Mouse (Mus musculus) forebrain, embryonic 16.5 days (tissue): ENCODE data around the gene Gfi1. TPM values are rescaled to one million over a fixed set of nuclear protein-coding genes. Genes with fewer than 3 reads are reported as not detected.

ENCODE experiments used
- ATAC-seq: fragments of 200-750 bp; cut with Nextera tagmentation; 2 replicates; pipeline ENCODE4 v1.8.0; 2017; ENCODE audit warnings: mild to moderate bottlenecking, moderate library complexity
- H3K27ac ChIP-seq: fragments of 300-500 bp; sonication (generic); 2 replicates; pipeline ENCODE4 v1.5.1; 2014; ENCODE audit warnings: low read length, control low read depth
- H3K27me3 ChIP-seq: fragments of 300-500 bp; sonication (generic); replicated peaks from 2 replicates; pipeline ENCODE4 v1.6.1; 2014; ENCODE audit warnings: low read length; ENCODE audit not compliant: control insufficient read depth, insufficient read depth
- H3K36me3 ChIP-seq: fragments of 300-500 bp; sonication (generic); 2 replicates; pipeline ENCODE4 v1.6.1; 2014; ENCODE audit not compliant: control insufficient read depth, insufficient read depth
- H3K4me1 ChIP-seq: fragments of 300-500 bp; sonication (generic); replicated peaks from 2 replicates; pipeline ENCODE4 v1.6.1; 2014; ENCODE audit warnings: low read length; ENCODE audit not compliant: control insufficient read depth, insufficient read depth
- H3K4me2 ChIP-seq: fragments of 300-500 bp; sonication (generic); 2 replicates; pipeline ENCODE4 v1.6.1; 2014; ENCODE audit warnings: mild to moderate bottlenecking, low read length, control low read depth
- H3K4me3 ChIP-seq: fragments of 300-500 bp; sonication (generic); replicated peaks from 2 replicates; pipeline ENCODE4 v1.5.1; 2014; ENCODE audit warnings: mild to moderate bottlenecking, low read length, control low read depth
- H3K9ac ChIP-seq: fragments of 300-500 bp; sonication (generic); replicated peaks from 2 replicates; pipeline ENCODE4 v1.6.1; 2014; ENCODE audit warnings: low read depth, low read length, control low read depth
- H3K9me3 ChIP-seq: fragments of 300-500 bp; sonication (generic); 2 replicates; pipeline ENCODE4 v1.6.1; 2016; ENCODE audit warnings: low read length; ENCODE audit not compliant: control insufficient read depth
- WGBS: fragments of 180-500 bp; shearing (Covaris S2); extraction: QIAGEN DNeasy Blood & Tissue Kit; methylation state at CpG from one replicate; pipeline ENCODE4 v1.1.7; 2014; 5-methylcytosine and 5-hydroxymethylcytosine counted together
- polyA plus RNA-seq: library from polyadenylated mRNA; unstranded; fragments of >200 nt; fragmentation: Nextera tagmentation; extraction: Ambion mirVana; gene quantifications from 2 replicates; pipeline ENCODE4 v1.2.1, GENCODE M21; 2015

Gfi1 gene
- polyA plus RNA-seq, 1 experiment from 2014 or later, result not detected

DNA sequence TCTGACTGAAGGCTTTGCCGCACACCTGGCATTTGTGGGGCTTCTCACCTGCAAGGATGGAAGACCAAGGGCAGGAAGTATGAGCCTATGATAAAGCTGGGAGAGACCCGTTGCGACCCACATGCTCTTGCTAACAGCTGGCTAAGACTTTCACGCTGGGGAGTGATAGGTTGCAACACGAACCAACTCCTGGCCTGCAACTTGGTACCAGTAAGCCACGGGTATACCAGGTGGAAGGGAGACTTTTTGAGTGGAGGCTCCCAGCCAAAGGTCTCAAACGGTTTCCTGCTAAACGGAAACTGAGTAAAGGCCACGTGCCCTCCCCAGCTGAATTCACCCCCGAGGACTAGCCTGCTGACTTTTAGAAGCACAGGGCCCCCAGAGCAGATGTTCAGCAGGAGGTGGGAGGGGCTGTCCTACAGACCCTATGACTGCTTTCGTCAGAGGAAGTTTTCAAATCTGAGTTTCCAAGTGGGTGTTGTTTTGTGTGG lies 7.9 kb downstream of the Gfi1 start:
- WGBS, result 9% methylated on average over 11 of the region's 11 CpGs
- Histone ChIP-seq H3K9ac (no peak overlapping the region), H3K27me3 (peaks cover 49% of the 10 kb centered on the region)

DNA sequence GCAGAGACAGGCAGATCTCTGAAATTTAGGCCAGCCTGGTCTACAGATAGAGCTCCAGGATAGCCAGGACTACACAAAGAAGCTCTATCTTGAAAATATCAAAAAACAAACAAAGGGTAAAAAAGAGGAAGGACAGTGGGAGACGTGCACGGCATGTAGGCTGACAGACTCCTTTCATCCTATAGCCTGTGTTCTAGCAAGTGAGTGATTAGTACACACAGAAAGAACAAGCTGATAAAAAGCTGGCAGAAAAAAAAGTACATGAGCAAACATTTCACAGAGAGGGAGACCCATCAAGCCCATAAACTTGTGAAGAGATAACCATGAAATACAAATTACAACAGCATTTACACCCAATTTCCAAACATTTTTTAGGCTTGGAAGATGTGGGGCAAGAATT lies 14.1 kb downstream of the Gfi1 start:
- Histone ChIP-seq H3K4me1 (no peaks in the 10 kb centered on the region), H3K9me3 (no peaks in the 10 kb centered on the region), H3K36me3 (no peaks in the 10 kb centered on the region), H3K4me2 (no peak overlapping the region), H3K27me3 (peaks cover 9% of the 10 kb centered on the region), H3K9ac (no peak overlapping the region), H3K27ac (no peak overlapping the region), H3K4me3 (no peak overlapping the region)
- no peak for ATAC-seq
- 79% methylated on average over 2 of the region's 2 CpGs for WGBS

More for the DNA sequence above, 7.9 kb downstream of the Gfi1 start:
- Histone ChIP-seq H3K4me3 (no peak overlapping the region), H3K9me3 (no peaks in the 10 kb centered on the region), H3K27ac (no peak overlapping the region), H3K4me1 (peaks cover 11% of the 10 kb centered on the region), H3K36me3 (no peaks in the 10 kb centered on the region), H3K4me2 (no peak overlapping the region)
- no peak for ATAC-seq

GRCm38 (mm10) chr5:107708124-107708797 lies 17.6 kb downstream of the Gfi1 start:
- H3K27me3 ChIP-seq, result peaks cover 4% of the 10 kb centered on the region; the same call in 1 of the 2 replicates
- no peak overlapping the region for H3K4me2 ChIP-seq
- 89% methylated on average over 8 of the region's 8 CpGs for WGBS
- no peaks in the 10 kb centered on the region for H3K9me3 ChIP-seq
- no peak overlapping the region for H3K27ac ChIP-seq
- no peak overlapping the region for H3K9ac ChIP-seq
- H3K4me1 ChIP-seq, result no peaks in the 10 kb centered on the region
- no peaks in the 10 kb centered on the region for H3K36me3 ChIP-seq
- ATAC-seq, result no peak
- H3K4me3 ChIP-seq, result no peak overlapping the region

- no peaks in the 10 kb centered on the region for H3K36me3 ChIP-seq
- H3K9me3 ChIP-seq, result no peaks in the 10 kb centered on the region
- H3K4me3 ChIP-seq, result no peak overlapping the region
- peaks cover 4% of the 10 kb centered on the region; the same call in 1 of the 2 replicates for H3K27me3 ChIP-seq
- no peak overlapping the region for H3K4me2 ChIP-seq
- 91% methylated on average over 1 of the region's 1 CpGs for WGBS
- ATAC-seq, result no peak
- H3K4me1 ChIP-seq, result no peaks in the 10 kb centered on the region
- no peak overlapping the region for H3K9ac ChIP-seq
- H3K27ac ChIP-seq, result no peak overlapping the region
Observed at GRCm38 (mm10) chr5:107706262-107706661, 19.6 kb downstream of the Gfi1 start.

DNA sequence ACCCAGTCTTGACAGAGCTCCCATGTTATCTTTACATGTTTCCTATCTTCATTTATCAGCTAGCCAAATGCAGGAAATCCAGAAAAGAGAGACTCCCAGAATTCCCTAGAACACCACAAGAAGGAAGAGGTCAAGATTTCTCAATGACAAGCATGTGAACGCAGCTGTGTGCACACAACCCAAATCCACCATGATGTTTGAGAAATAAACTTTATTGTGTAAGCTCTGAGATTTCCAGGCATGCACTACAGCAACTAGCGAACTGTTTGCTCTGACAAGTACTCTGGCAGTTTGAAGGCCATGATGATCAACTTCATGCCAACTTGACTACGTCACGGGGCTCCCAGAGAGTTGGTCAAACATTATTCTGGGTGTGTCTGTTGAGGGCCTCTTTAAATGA lies 20.1 kb downstream of the Gfi1 start:
- Histone ChIP-seq H3K4me2 (no peak overlapping the region), H3K27ac (no peak overlapping the region), H3K9ac (no peak overlapping the region), H3K27me3 (peaks cover 4% of the 10 kb centered on the region; the same call in 1 of the 2 replicates), H3K9me3 (no peaks in the 10 kb centered on the region), H3K4me1 (no peaks in the 10 kb centered on the region), H3K36me3 (no peaks in the 10 kb centered on the region), H3K4me3 (no peak overlapping the region)
- ATAC-seq, result no peak
- 91% methylated on average over 4 of the region's 4 CpGs for WGBS

DNA sequence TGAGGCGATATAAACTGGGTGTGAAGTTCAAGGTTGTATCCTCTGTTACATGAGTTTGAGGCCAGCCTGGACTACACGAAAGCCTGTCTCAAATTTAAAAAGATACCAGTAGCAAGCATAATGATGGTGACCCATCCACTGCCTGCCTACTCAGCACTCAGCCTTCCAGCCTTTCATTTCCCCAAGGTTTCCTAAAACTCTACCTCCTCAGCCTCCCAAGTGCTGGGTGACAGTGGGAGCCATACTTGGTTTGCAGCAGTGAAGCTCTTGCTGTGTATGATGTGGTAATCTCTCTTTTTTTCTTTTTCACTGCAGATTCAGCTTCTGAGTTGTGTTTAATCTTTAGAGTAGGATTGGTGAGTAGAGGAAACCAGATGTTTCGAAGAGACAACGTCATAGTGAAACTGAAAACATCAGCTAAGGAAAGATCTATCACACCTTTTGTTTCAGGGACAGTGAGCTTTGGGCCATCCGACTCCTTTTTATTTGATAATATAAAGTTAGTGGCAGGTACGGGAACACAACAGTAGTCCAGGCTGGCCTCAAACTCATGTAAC lies 22.6 kb downstream of the Gfi1 start:
- Histone ChIP-seq H3K4me2 (no peak overlapping the region), H3K9me3 (no peaks in the 10 kb centered on the region), H3K27me3 (no peaks in the 10 kb centered on the region), H3K36me3 (no peaks in the 10 kb centered on the region), H3K4me3 (no peak overlapping the region), H3K4me1 (no peaks in the 10 kb centered on the region), H3K27ac (no peak overlapping the region), H3K9ac (no peak overlapping the region)
- WGBS, result 87% methylated on average over 6 of the region's 6 CpGs
- ATAC-seq, result no peak

- no peaks in the 10 kb centered on the region for H3K36me3 ChIP-seq
- no peak overlapping the region for H3K27ac ChIP-seq
- no peak for ATAC-seq
- H3K9ac ChIP-seq, result no peak overlapping the region
- H3K4me1 ChIP-seq, result no peaks in the 10 kb centered on the region
- WGBS, result 86% methylated on average over 9 of the region's 9 CpGs
- H3K4me3 ChIP-seq, result no peak overlapping the region
- H3K9me3 ChIP-seq, result no peaks in the 10 kb centered on the region
- no peaks in the 10 kb centered on the region for H3K27me3 ChIP-seq
- H3K4me2 ChIP-seq, result no peak overlapping the region
Observed at GRCm38 (mm10) chr5:107701658-107702057, 24.2 kb downstream of the Gfi1 start.

GRCm38 (mm10) chr5:107700873-107701272 lies 25.0 kb downstream of the Gfi1 start:
- Histone ChIP-seq H3K9ac (no peak overlapping the region), H3K27ac (no peak overlapping the region), H3K27me3 (no peaks in the 10 kb centered on the region), H3K9me3 (no peaks in the 10 kb centered on the region), H3K4me2 (no peak overlapping the region), H3K4me1 (no peaks in the 10 kb centered on the region), H3K36me3 (no peaks in the 10 kb centered on the region), H3K4me3 (no peak overlapping the region)
- no peak for ATAC-seq
- 90% methylated on average over 10 of the region's 10 CpGs for WGBS

DNA sequence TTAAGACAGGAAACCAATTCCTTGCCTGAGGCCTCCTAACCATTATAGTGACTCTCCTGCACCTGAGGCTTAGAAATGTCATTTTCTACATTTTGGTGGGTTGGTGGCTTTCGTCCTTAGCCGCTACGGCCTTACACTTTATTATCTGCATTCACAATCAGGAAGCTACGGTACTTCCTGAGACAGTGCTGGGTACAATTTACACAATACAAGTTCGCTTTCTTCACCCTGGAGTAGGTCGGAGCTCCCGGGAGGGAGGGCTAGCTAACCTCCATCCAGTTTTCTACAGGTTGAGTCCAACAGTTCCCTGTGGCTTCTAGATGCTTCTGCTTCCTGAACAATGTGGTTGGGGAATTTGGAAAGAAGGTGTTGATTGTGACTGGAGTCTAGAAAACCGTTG lies 26.9 kb downstream of the Gfi1 start:
- Histone ChIP-seq H3K4me3 (no peak overlapping the region), H3K36me3 (no peaks in the 10 kb centered on the region), H3K9me3 (no peaks in the 10 kb centered on the region), H3K9ac (no peak overlapping the region), H3K27ac (no peak overlapping the region), H3K4me2 (no peak overlapping the region), H3K4me1 (no peaks in the 10 kb centered on the region), H3K27me3 (no peaks in the 10 kb centered on the region)
- WGBS, result 80% methylated on average over 8 of the region's 8 CpGs
- ATAC-seq, result no peak
